Mouse (Mus musculus) hindbrain, embryonic 16.5 days (tissue): ENCODE measurements around the gene Atp6v0a1. TPM values are rescaled to one million over a fixed set of nuclear protein-coding genes. Genes with fewer than 3 reads are reported as not detected.

Experiments
- ATAC-seq: fragments of 200-750 bp; cut with Nextera tagmentation; 2 replicates; pipeline ENCODE4 v1.8.0; 2017; ENCODE audit warnings: moderate TSS enrichment, moderate library complexity
- H3K27ac ChIP-seq: fragments of 300-500 bp; sonication (generic); 2 replicates; pipeline ENCODE4 v1.5.1; 2014; ENCODE audit warnings: low read depth, mild to moderate bottlenecking, control low read depth, low read length, moderate library complexity
- H3K27me3 ChIP-seq: fragments of 300-500 bp; sonication (generic); replicated peaks from 2 replicates; pipeline ENCODE4 v1.6.1; 2014; ENCODE audit warnings: low read length; ENCODE audit not compliant: control insufficient read depth, insufficient read depth
- H3K36me3 ChIP-seq: fragments of 300-500 bp; sonication (generic); 2 replicates; pipeline ENCODE4 v1.6.1; 2014; ENCODE audit warnings: mild to moderate bottlenecking, low read length, moderate library complexity, mixed read lengths; ENCODE audit not compliant: control insufficient read depth, insufficient read depth
- H3K4me1 ChIP-seq: fragments of 300-500 bp; sonication (generic); 2 replicates; pipeline ENCODE4 v1.6.1; 2014; ENCODE audit warnings: low read depth, low read length; ENCODE audit not compliant: control insufficient read depth, insufficient read depth
- H3K4me2 ChIP-seq: fragments of 300-500 bp; sonication (generic); 2 replicates; pipeline ENCODE4 v1.6.1; 2014; ENCODE audit warnings: mild to moderate bottlenecking, low read length, control low read depth, moderate library complexity
- H3K4me3 ChIP-seq: fragments of 300-500 bp; sonication (generic); 2 replicates; pipeline ENCODE4 v1.5.1; 2014; ENCODE audit warnings: mild to moderate bottlenecking, low read length, control low read depth, moderate library complexity
- H3K9ac ChIP-seq: fragments of 300-500 bp; sonication (generic); 2 replicates; pipeline ENCODE4 v1.6.1; 2014; ENCODE audit warnings: low read depth, mild to moderate bottlenecking, control low read depth, low read length, moderate library complexity
- H3K9me3 ChIP-seq: fragments of 300-500 bp; sonication (generic); 2 replicates; pipeline ENCODE4 v1.6.1; 2014; ENCODE audit warnings: mild to moderate bottlenecking, low read length, moderate library complexity; ENCODE audit not compliant: control insufficient read depth
- WGBS: fragments of 180-500 bp; shearing (Covaris S2); extraction: QIAGEN DNeasy Blood & Tissue Kit; methylation state at CpG from one replicate; pipeline ENCODE4 v1.1.7; 2014; 5-methylcytosine and 5-hydroxymethylcytosine counted together
- polyA plus RNA-seq: library from polyadenylated mRNA; unstranded; fragments of >200 nt; fragmentation: Nextera tagmentation; extraction: Ambion mirVana; gene quantifications from 2 replicates; pipeline ENCODE4 v1.2.1, GENCODE M21; 2015

The Atp6v0a1 gene
- polyA plus RNA-seq, 1 experiment from 2014 or later: 175 TPM

- 52% methylated on average over 5 of the region's 5 CpGs for WGBS
- Histone ChIP-seq H3K27me3 (peaks cover 51% of the 10 kb centered on the region), H3K9ac (no peak overlapping the region), H3K9me3 (no peaks in the 10 kb centered on the region), H3K4me2 (no peak overlapping the region; the same call in none of the 2 replicates), H3K4me3 (no peak overlapping the region), H3K27ac (no peak overlapping the region), H3K36me3 (no peaks in the 10 kb centered on the region), H3K4me1 (peaks cover 10% of the 10 kb centered on the region)
- ATAC-seq: no peak
These were observed 41.9 kb upstream of the Atp6v0a1 start for GRCm38 (mm10) chr11:100967376-100967775.

- H3K36me3 ChIP-seq: no peaks in the 10 kb centered on the region
- H3K27me3 ChIP-seq: peaks cover 56% of the 10 kb centered on the region
- ATAC-seq: no peak
- peak overlapping the region; percentile 14 for H3K4me2 ChIP-seq
- H3K9ac ChIP-seq: no peak overlapping the region
- H3K27ac ChIP-seq: no peak overlapping the region
- H3K9me3 ChIP-seq: no peaks in the 10 kb centered on the region
- peaks cover 10% of the 10 kb centered on the region for H3K4me1 ChIP-seq
- 83% methylated on average over 5 of the region's 5 CpGs for WGBS
- no peak overlapping the region; the same call in 1 of the 2 replicates for H3K4me3 ChIP-seq
These were observed 41.3 kb upstream of the Atp6v0a1 start for GRCm38 (mm10) chr11:100967881-100968420.

- no peak for ATAC-seq
- no peak overlapping the region for H3K9ac ChIP-seq
- H3K27ac ChIP-seq: no peak overlapping the region
- H3K9me3 ChIP-seq: no peaks in the 10 kb centered on the region
- H3K4me3 ChIP-seq: peak overlapping the region; percentile 46
- WGBS: 74% methylated on average over 5 of the region's 5 CpGs
- H3K36me3 ChIP-seq: no peaks in the 10 kb centered on the region
- H3K4me2 ChIP-seq: peak overlapping the region; percentile 14
- peaks cover 10% of the 10 kb centered on the region for H3K4me1 ChIP-seq
- peaks cover 56% of the 10 kb centered on the region for H3K27me3 ChIP-seq
These were observed 40.8 kb upstream of the Atp6v0a1 start for GRCm38 (mm10) chr11:100968501-100968900.

- H3K9me3 ChIP-seq: no peaks in the 10 kb centered on the region
- H3K36me3 ChIP-seq: no peaks in the 10 kb centered on the region
- 6% methylated on average over 26 of the region's 35 CpGs for WGBS
- peaks cover 56% of the 10 kb centered on the region for H3K27me3 ChIP-seq
- H3K4me2 ChIP-seq: peak overlapping the region; percentile 64
- peaks cover 10% of the 10 kb centered on the region for H3K4me1 ChIP-seq
- H3K27ac ChIP-seq: no peak overlapping the region
- no peak for ATAC-seq
- H3K4me3 ChIP-seq: peak overlapping the region; percentile 46
- H3K9ac ChIP-seq: peak overlapping the region; percentile 51; the same call in 1 of the 2 replicates
These were observed 40.0 kb upstream of the Atp6v0a1 start for GRCm38 (mm10) chr11:100969189-100969743.

GRCm38 (mm10) chr11:100969744-100970556 lies 39.3 kb upstream of the Atp6v0a1 start:
- WGBS: under 1% methylated on average over 65 of the region's 65 CpGs
- peaks cover 10% of the 10 kb centered on the region for H3K4me1 ChIP-seq
- H3K27ac ChIP-seq: peak overlapping the region; percentile 74
- H3K27me3 ChIP-seq: peaks cover 56% of the 10 kb centered on the region
- no peaks in the 10 kb centered on the region for H3K36me3 ChIP-seq
- H3K9me3 ChIP-seq: no peaks in the 10 kb centered on the region
- H3K9ac ChIP-seq: peak overlapping the region; percentile 60
- H3K4me2 ChIP-seq: peak overlapping the region; percentile 64
- peak overlapping the region; percentile 46 for H3K4me3 ChIP-seq
- ATAC-seq: 0 out of 2 replicates have a peak, but pooled peaks have one; percentile 37

GRCm38 (mm10) chr11:100970557-100970937 lies 38.7 kb upstream of the Atp6v0a1 start, which contains the start of gene Cavin1:
Cavin1 (minus strand) TSS chr11:100970887.
- ATAC-seq: peak; percentile 81
- WGBS: under 1% methylated on average over 20 of the region's 20 CpGs
- Histone ChIP-seq H3K4me1 (peaks cover 10% of the 10 kb centered on the region), H3K36me3 (no peaks in the 10 kb centered on the region), H3K27ac (peak within 1 kb of the TSS; percentile 74), H3K9me3 (no peaks in the 10 kb centered on the region), H3K27me3 (peaks cover 52% of the 10 kb centered on the region), H3K4me2 (peak within 1 kb of the TSS; percentile 64), H3K9ac (peak within 1 kb of the TSS; percentile 60), H3K4me3 (peak within 1 kb of the TSS; percentile 46)

- Histone ChIP-seq H3K36me3 (no peaks in the 10 kb centered on the region), H3K9ac (no peak overlapping the region), H3K4me1 (peaks cover 10% of the 10 kb centered on the region), H3K27me3 (peaks cover 50% of the 10 kb centered on the region), H3K4me3 (no peak overlapping the region), H3K4me2 (no peak overlapping the region), H3K9me3 (no peaks in the 10 kb centered on the region), H3K27ac (no peak overlapping the region)
- ATAC-seq: no peak
- 61% methylated on average over 10 of the region's 10 CpGs for WGBS
These were observed 37.8 kb upstream of the Atp6v0a1 start for GRCm38 (mm10) chr11:100971455-100971854.

- no peak overlapping the region for H3K9ac ChIP-seq
- no peak overlapping the region for H3K4me2 ChIP-seq
- 91% methylated on average over 7 of the region's 7 CpGs for WGBS
- H3K36me3 ChIP-seq: no peaks in the 10 kb centered on the region
- H3K27ac ChIP-seq: no peak overlapping the region
- H3K27me3 ChIP-seq: peaks cover 41% of the 10 kb centered on the region
- no peaks in the 10 kb centered on the region for H3K9me3 ChIP-seq
- no peak for ATAC-seq
- H3K4me1 ChIP-seq: peaks cover 10% of the 10 kb centered on the region
- no peak overlapping the region for H3K4me3 ChIP-seq
These were observed 36.0 kb upstream of the Atp6v0a1 start for GRCm38 (mm10) chr11:100973245-100973644.

GRCm38 (mm10) chr11:100974381-100974970 lies 34.8 kb upstream of the Atp6v0a1 start:
- Histone ChIP-seq H3K27me3 (peaks cover 30% of the 10 kb centered on the region), H3K9me3 (no peaks in the 10 kb centered on the region), H3K36me3 (no peaks in the 10 kb centered on the region), H3K9ac (no peak overlapping the region), H3K4me1 (peaks cover 11% of the 10 kb centered on the region), H3K4me3 (no peak overlapping the region), H3K4me2 (no peak overlapping the region), H3K27ac (no peak overlapping the region)
- ATAC-seq: no peak
- WGBS: 73% methylated on average over 14 of the region's 14 CpGs
